Mouse (Mus musculus) CH12.LX (cell line): Measurements from ENCODE around the gene Frs2.

Experiments
- CTCF ChIP-seq, 2 experiments: IDR thresholded peaks in 1 of 2; conservative IDR thresholded peaks in 1 of 2; 2 replicates each; pipeline ENCODE4 v1.5.1; 2011 to 2012; ENCODE audit warnings: low read depth in 2 of 2, low read length in 2 of 2, improper control_type of control experiment in 1 of 2, inconsistent platforms in 1 of 2, mild to moderate bottlenecking in 1 of 2, moderate library complexity in 1 of 2
- MAZ ChIP-seq: IDR thresholded peaks from 2 replicates; pipeline ENCODE4 v1.6.1; 2012; ENCODE audit warnings: low read depth, mild to moderate bottlenecking, inconsistent platforms, low read length, improper control_type of control experiment, moderate library complexity
- RCOR1 ChIP-seq: conservative IDR thresholded peaks from 2 replicates; pipeline ENCODE4 v1.6.1; 2012; ENCODE audit warnings: low read depth, mild to moderate bottlenecking, inconsistent platforms, low read length, improper control_type of control experiment
- ZNF384 ChIP-seq: IDR thresholded peaks from 2 replicates; pipeline ENCODE4 v1.6.1; 2012; ENCODE audit warnings: low read depth, low read length, improper control_type of control experiment, inconsistent platforms

GRCm38 (mm10) chr10:117111455-117111854 is 36.9 kb downstream of the Frs2 start:
- TF ChIP-seq CTCF (conservative IDR thresholded peaks at IDR 0.05 in 1 of 2, IDR thresholded peaks at IDR 0.05 in 1 of 2; ENCODE audit: low read depth in 2 of 2, low read length in 2 of 2), result no peak
- no peak for TF ChIP-seq ZNF384
- no peak for TF ChIP-seq RCOR1
- no peak for TF ChIP-seq MAZ
